Mouse (Mus musculus): ENCODE results near the gene Stat2.

Stat2 gene

DNA sequence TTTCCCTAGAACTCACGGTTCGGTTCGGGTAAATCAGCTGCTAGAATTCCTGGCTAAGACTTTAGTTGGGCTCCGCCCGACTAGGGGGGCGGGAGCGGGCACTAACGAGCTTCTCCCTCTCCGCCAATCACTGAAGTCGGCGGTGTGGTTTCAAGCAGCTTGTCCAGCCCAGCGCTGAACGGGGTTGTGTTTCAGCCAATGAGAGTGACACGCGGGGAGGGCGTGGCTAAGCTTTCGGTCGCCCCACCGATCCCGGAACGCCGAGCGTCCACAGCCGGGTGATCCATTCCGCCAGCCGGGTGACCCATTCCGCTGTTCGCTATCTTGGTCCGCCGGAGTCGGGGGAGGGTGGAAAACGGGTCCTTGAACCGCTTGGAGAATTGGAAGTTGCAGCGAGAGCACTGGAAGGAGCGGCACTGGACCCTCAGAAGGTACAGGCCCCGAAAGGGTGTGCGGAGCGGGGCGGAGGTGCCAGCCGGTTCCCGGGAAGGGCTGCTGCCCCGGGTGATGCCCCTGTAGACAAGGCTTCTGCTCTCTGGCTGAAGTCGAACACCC, at the start of gene Stat2:
Gene Stat2, plus strand, starts transcription at position 273 of the 555 bp plus-strand sequence.
- peak; percentile 99 for DNase-seq (ENCODE audit: low spot score)

DNA sequence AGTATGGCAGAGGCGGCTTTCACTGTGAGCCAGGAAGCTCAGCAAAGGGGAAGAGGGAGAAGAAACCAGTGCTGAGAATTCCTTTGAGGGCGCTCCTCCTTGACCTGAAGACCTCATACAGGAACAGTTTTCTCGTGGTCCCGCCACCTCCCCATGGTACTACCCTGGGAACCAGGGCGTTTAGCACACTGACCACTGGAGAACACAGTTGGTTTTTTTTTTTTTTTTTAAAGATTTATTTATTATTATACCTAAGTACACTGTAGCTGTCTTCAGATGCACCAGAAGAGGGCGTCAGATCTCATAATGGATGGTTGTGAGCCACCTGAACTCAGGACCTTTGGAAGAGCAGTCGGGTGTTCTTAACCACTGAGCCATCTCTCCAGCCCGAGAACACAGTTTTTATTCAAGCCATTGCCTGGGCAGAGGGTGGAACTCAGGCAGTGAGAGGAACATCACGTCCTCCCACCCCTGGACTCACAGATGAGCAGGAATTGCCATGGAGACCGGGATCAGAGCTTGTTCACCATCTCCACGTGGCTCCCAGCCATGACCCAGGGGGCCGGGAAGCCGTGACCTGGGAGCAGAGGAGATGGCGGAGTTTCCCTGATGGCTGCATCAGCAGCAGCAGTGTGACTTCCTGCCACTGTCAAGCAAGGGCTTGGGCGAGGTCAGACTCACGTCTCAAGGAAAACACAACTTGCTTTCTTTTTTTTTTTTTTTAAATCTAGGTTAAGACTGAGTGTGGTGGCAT, 48.6 kb upstream of the Stat2 start:
- peak; percentile 39 for DNase-seq (ENCODE audit: low spot score)

GRCm38 (mm10) chr10:128225064-128225463, 45.3 kb upstream of the Stat2 start:
- DNase-seq (ENCODE audit: low spot score) = no peak

GRCm38 (mm10) chr10:128225538-128225937, 44.8 kb upstream of the Stat2 start, which contains the start of gene Mip:
TSS of gene Mip (plus strand) at chr10:128225838.
- DNase-seq (ENCODE audit: low spot score) = no peak

GRCm38 (mm10) chr10:128227592-128227991, 42.8 kb upstream of the Stat2 start:
- no peak for DNase-seq (ENCODE audit: low spot score)

DNA sequence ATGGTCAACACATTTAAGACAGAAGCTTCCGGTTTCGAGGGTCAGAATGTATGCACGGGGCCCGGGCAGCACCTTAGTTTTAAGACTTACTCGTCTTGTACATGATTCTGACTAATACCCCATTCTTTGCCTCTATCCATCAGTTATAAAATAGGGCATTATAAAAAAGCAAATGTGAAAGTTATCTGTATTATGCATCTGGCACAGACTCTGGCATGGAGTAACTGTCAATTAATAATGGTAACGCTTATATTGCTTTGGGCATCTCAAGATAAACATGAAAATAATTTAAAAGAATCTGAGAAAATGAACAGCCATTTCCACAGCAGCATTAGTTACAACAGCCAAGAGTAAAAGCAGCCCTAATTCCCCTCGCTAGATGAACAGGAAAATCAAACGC, 42.4 kb upstream of the Stat2 start:
- DNase-seq (ENCODE audit: low spot score) = no peak

GRCm38 (mm10) chr10:128230582-128230981, 39.8 kb upstream of the Stat2 start:
- DNase-seq (ENCODE audit: low spot score) = no peak

GRCm38 (mm10) chr10:128231146-128231545, 39.2 kb upstream of the Stat2 start:
- DNase-seq (ENCODE audit: low spot score) = no peak

- DNase-seq (ENCODE audit: low spot score) = peak; percentile 79
These were observed 38.5 kb upstream of the Stat2 start, which contains the start of gene Timeless for GRCm38 (mm10) chr10:128231697-128232419. TSS of gene Timeless (plus strand) at chr10:128232065.

DNA sequence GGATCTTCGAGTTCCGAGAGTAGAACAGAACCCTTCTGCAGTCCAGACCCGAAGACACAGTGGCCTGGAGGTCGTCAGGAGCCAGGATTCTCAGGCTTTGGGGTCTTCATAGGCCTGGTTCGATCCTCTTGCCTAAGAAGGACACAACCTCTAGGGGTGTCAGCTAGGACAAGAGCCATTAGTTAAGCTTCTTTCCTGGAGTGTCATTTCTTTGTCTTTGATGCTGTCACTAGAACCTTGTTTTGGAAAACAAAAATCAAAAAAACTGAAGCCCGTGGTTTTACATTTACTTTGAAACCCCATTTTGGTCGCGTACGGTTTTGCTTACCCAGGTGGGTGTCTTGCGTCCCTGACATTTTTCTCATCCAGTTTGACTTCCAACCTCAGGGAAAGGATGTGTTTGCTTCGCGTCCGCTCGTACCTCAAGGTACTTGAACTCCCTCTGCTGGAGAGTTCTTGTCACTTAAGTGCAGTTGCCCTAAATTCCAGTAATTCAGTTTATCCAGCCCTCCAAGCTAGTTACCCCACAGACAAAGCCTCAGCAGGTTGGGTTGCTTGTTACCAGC, 37.9 kb upstream of the Stat2 start:
- peak; percentile 92 for DNase-seq (ENCODE audit: low spot score)

GRCm38 (mm10) chr10:128236321-128236720, 34.0 kb upstream of the Stat2 start:
- DNase-seq (ENCODE audit: low spot score) = peak; percentile 19

GRCm38 (mm10) chr10:128237807-128238480, 32.4 kb upstream of the Stat2 start:
- no peak for DNase-seq (ENCODE audit: low spot score)

- DNase-seq (ENCODE audit: low spot score) = no peak
These were observed 31.2 kb upstream of the Stat2 start for GRCm38 (mm10) chr10:128239140-128239539.

DNA sequence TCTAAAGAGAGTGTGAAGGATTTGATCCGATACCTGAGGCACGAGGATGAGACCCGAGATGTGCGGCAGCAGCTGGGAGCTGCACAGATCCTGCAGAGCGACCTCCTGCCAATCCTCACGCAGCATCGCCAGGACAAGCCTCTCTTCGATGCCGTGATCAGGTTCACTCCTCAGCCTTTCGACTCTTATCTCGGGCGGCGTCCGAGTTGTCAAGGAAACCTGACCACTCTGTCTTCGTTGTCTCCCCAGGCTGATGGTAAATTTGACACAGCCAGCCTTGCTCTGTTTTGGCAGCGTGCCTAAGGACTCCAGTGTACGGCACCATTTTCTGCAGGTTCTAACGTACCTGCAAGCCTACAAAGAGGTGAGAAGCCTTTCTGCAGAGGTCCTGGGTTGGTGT, 30.2 kb upstream of the Stat2 start:
- DNase-seq (ENCODE audit: low spot score) = no peak

DNA sequence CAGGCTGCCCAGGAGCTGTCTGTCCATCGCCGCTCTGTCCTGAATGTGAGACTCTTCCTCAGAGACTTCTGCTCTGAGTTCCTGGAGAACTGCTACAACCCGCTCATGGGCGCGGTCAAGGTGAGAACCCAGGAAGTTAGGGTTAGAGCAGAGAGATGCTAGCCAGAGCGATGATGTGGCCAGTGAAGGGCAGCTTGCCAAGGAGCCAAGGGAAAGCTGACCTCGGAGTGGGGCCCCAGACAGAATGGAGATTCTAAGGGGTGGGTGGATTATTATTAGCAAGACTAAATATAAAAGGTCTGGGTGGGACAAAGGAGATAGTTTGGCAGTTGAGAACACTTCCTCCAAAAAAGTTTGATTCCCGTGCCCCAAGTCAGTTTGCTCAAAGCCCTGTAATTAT, 27.1 kb upstream of the Stat2 start:
- no peak for DNase-seq (ENCODE audit: low spot score)

DNA sequence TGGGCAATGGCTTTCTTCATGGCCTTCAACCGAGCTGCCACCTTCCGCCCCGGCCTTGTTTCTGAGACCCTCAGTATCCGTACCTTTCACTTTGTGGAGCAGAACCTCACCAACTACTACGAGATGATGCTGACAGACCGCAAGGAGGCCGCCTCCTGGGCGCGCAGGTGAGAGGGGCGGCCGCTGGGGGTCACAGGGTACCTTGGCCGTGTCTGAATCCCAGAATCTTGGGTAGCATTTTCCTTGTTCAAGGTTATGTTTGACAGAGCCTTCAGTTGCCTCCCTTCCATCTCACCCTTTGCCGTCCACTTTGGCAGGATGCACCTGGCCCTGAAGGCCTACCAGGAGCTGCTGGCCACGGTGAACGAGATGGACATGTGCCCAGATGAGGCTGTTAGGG, 26.2 kb upstream of the Stat2 start:
- DNase-seq (ENCODE audit: low spot score) = no peak

DNA sequence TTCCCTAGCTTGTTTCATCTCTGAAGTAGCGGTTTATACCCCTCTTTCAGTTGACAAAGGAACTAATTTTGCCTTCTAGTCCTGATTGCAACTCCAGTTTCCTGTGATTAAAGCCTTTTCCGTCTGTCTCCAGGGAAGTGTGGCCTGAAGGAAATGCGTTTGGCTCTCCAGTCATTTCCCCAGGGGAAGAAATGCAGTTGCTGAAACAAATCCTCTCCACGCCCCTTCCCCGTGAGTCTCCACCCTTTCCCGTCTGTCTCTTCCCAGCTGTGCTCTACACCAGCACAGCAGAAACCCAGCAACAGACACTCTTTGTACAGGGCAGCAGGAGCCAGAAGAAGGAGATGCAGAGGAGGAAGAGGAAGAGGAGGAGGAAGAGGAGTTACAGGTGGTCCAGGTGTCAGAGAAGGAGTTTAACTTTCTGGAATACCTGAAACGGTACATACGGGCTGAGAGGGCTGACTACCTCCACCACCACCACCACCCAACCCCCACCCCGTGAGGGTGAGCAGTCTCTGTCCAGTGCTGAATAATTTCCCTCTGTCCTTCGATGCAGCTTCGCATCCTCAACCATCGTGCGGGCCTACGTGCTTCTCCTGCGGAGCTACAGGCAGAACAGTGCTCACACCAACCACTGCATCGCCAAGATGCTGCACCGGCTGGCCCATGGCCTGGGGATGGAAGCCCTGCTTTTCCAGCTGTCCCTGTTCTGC, 23.2 kb upstream of the Stat2 start:
- no peak for DNase-seq (ENCODE audit: low spot score)

DNA sequence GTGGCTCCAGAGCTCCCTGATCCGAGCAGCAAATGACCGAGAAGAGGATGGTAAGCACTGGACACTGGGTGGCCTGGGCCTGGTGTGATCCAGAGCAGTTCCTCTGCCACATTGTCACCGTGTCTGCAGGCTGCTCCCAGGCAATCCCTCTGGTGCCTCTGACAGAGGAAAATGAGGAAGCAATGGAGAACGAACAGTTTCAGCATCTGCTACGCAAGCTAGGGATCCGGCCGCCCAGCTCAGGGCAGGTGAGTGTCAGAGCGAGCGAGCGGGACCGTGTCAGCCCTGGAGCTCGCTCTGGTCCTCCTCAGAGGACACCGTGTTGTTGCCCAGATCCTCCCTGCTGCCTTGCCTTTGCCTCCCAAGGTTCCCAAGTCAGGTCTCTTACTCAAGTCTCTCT, 19.8 kb upstream of the Stat2 start:
- DNase-seq (ENCODE audit: low spot score) = no peak

DNA sequence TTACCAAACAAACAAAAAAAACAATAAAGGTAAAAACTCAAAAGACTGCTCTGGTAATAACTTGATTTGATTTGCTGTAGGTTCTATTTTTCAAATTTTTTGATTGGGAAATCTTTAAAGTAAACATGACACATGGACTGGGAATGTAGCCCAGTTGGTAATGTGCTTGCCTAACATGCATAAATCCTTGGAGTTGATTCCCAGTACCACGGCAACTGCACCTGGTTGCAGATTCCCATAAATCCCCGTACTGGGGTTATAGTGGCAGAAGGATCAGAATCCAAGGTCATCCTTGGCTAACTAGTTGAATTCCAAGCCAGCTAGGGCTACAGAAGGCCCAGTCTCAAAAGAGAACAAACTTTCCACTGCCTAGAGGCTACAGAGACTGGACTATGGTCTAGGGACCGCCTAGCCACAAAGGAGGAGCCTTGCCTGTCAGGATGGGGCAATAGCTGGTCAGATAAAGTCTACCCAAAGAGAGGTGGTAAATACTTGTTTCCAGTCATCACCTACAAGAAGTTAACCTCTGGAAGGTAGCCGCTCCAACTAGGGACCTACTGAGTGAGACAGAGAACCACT, 16.6 kb upstream of the Stat2 start, which contains the start of gene Apon:
Gene Apon, plus strand, starts transcription at position 420 of the 579 bp plus-strand sequence.
- DNase-seq (ENCODE audit: low spot score) = no peak

DNA sequence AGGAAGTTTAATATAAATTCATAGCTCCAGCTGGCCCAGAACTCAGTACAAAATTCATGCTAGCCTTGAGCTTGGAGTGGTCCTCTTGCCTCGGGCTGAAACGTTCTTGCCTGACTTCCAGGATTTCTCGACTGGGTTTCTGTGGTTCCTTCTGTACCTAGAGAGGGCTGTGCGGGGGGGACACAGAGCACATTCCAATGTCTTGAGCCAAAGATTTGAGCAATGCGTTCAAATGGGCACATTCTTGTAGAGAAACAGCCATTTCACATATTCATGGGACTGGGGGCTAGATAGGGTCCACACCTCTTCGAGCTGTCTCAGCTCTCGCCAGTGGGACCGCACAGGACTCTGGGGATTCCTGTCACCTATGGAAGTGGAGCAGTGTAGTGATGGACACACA, 14.4 kb upstream of the Stat2 start:
- no peak for DNase-seq (ENCODE audit: low spot score)

DNA sequence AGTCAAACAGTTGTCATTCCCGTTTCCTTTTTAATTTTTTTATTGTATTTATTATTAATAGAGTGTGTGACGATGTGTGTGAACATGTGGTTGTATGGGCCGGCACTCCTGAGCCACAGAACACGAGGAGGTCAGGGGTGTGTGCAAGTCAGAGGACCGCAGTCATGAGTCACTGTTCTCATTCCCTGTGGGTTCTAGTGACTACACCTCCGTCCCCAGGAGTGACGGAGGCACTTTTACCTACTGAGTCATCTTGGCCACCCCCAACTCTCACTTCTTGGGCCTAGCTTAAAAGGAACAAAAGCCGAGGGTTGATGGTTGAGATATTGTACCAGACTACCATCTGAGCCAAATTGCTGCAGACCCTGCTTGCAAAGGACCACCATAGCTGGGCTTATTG, 14.0 kb upstream of the Stat2 start:
- no peak for DNase-seq (ENCODE audit: low spot score)
